Mouse (Mus musculus): ENCODE measurements around the gene Olfr698.
"Not testable (repeated sequence)": the region's sequence is repeated elsewhere in the genome, so short reads cannot be mapped to it uniquely, and the experiment has no call there.

- TF ChIP-seq CTCF (conservative IDR thresholded peaks at IDR 0.05; ENCODE audit: low read length); NANOG (IDR thresholded peaks at IDR 0.05; ENCODE audit: borderline replicate concordance, low read length); POU5F1 (IDR thresholded peaks at IDR 0.05; ENCODE audit: borderline replicate concordance, low read length): not testable (repeated sequence)
Measured at GRCm38 (mm10) chr7:106707705-106708104, 47.5 kb downstream of the Olfr698 start.

All from E14TG2a.4 (cell line).